Mouse (Mus musculus) left cerebral cortex, adult 2 months (tissue): ENCODE measurements at regions not wholly inside any gene's neighbourhood (a gene's known extent, or its start where the extent isn't known, plus 50 kb on each side); places are given as distances from the start of the nearest gene placed in this dataset.
A peak's percentile ranks its signal among the peaks of the same experiment; 100 is the strongest.

Experiments used
- DNase-seq, 2 experiments: peaks; one replicate each; pipeline ENCODE4 v3.0.0; 2021 to 2022; ENCODE audit warnings: low spot score in 2 of 2, mixed read lengths in 1 of 2; ENCODE audit errors: extremely low spot score in 1 of 2
- H3K27ac ChIP-seq: fragments of 200-600 bp; 2 replicates; pipeline ENCODE4 v1.8.1; 2022
- H3K4me3 ChIP-seq: fragments of 200-600 bp; 2 replicates; pipeline ENCODE4 v1.8.1; 2022
- CTCF ChIP-seq: fragments of 200-600 bp; IDR thresholded peaks from 2 replicates; pipeline ENCODE4 v1.8.1; 2022; ENCODE audit warnings: antibody characterized with exemption, mild to moderate bottlenecking, moderate library complexity
- intact Hi-C: fragments of 180-260 bp; cut with DNase I; formaldehyde crosslinking; loops from one replicate; pipeline ENCODE4 v1.15.1; 2025

DNA sequence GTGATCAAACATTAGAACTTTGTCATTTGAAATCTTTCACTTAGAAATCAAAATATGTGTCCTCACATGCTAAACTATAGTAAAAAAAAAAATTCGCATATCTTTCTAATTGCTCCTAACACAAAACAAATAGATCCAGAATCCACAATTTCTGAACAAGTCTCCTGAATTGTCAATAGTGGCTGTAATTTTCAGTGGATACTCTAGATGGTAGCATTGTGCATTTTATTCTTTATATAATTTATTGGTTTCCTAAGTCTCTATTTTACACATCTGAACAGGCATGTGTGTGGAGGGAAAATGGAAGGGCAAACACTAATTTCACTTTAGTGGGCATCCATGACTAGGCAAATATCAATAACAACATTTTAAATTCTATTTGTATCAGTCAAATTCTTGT, 63.7 kb upstream of the Tnmd start:
- DNase-seq = no peak
- intact Hi-C loops = loop anchor here (2.0 to 5.0 kb wide), 2 partner anchors 110 to 232 kb away; partner anchors contain the start of gene Tspan6
- Histone ChIP-seq H3K27ac (no peak overlapping the region), H3K4me3 (no peak overlapping the region)
- TF ChIP-seq CTCF = peak; percentile 68

- H3K27ac ChIP-seq = no peak overlapping the region
- intact Hi-C loops = no loop called here
- DNase-seq = no peak
- no peak overlapping the region for H3K4me3 ChIP-seq
- TF ChIP-seq CTCF = no peak
These were observed 65.2 kb upstream of the Pcdh19 start for GRCm38 (mm10) chrX:133754026-133754425.

DNA sequence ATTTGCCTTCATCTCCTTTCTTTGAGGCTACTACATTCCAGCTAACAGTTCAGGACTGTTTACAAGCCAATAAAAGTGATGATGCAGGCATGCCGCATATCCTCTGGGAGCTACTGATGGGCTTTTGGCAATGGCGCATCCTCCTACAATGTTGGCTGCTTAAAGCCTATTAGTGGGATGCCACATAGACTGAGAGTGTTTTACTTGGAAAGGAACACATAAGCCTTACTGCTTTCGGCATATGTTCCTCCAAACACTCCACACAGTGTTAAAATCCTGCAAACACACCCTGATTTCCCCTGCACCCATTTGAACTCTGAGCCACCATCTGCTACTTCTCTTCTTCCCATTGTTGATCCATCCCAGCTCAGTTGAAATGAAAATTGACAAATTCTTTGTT, 63.4 kb upstream of the Pcdh19 start:
- no peak overlapping the region for H3K27ac ChIP-seq
- intact Hi-C loops = no loop called here
- TF ChIP-seq CTCF = no peak

GRCm38 (mm10) chrX:133743446-133743845, 54.7 kb upstream of the Pcdh19 start:
- intact Hi-C loops = no loop called here
- H3K27ac ChIP-seq = no peak overlapping the region
- no peak overlapping the region for H3K4me3 ChIP-seq
- no peak for TF ChIP-seq CTCF
- no peak for DNase-seq

More for the DNA sequence above, 63.4 kb upstream of the Pcdh19 start:
- no peak overlapping the region for H3K4me3 ChIP-seq
- no peak for DNase-seq

DNA sequence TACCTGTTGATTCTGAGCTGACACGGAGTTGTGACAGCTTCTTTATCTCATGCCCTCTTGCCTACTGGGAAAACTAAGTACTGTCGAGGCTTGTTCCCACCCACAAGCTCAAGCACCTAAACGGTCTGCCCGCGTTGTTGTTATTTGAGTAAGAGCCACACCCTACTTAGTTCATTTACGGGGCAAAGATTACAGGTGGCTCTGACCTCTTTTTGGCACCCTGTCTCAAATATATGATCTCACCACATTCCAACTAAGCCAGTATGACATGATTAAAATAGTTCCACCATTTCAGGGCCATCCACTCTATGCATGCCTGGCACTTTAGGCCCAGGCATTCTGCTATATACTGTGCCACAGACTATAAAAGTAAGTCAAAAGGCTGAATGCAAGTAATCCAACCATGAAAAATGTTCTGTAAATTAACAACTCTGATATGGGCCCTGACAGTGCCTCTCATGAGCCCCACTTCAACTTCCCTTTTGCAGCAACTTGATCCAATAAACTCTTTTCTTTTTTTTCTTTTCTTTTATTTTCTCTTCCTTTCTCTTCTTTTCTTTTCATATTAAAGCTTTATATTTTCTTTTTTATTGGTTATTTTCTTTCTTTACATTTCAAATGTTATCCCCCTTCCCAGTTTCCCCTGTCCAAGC, 50.3 kb upstream of the Pcdh19 start:
- TF ChIP-seq CTCF = no peak
- H3K4me3 ChIP-seq = no peak overlapping the region
- no peak for DNase-seq
- intact Hi-C loops = no loop called here
- no peak overlapping the region for H3K27ac ChIP-seq
